Mouse (Mus musculus) lung, embryonic 16.5 days (tissue): ENCODE measurements around the gene Ccdc171. TPM values are rescaled to one million over a fixed set of nuclear protein-coding genes. Genes with fewer than 3 reads are reported as not detected.
"Not testable (repeated sequence)": the region's sequence is repeated elsewhere in the genome, so short reads cannot be mapped to it uniquely, and the experiment has no call there.

Experiments
- ATAC-seq: fragments of 200-750 bp; cut with Nextera tagmentation; 2 replicates; pipeline ENCODE4 v1.8.0; 2017; ENCODE audit warnings: low read depth, mild to moderate bottlenecking, moderate library complexity
- H3K27ac ChIP-seq: fragments of 300-500 bp; sonication (generic); 2 replicates; pipeline ENCODE4 v1.5.1; 2014; ENCODE audit warnings: mild to moderate bottlenecking, control low read depth, low read length
- H3K27me3 ChIP-seq: fragments of 300-500 bp; sonication (generic); 2 replicates; pipeline ENCODE4 v1.6.1; 2014; ENCODE audit warnings: low read depth, low read length, mixed read lengths; ENCODE audit not compliant: control insufficient read depth, insufficient read depth
- H3K36me3 ChIP-seq: fragments of 300-500 bp; sonication (generic); 2 replicates; pipeline ENCODE4 v1.6.1; 2014; ENCODE audit warnings: low read length; ENCODE audit not compliant: control insufficient read depth, insufficient read depth
- H3K4me1 ChIP-seq: fragments of 300-500 bp; sonication (generic); replicated peaks from 2 replicates; pipeline ENCODE4 v1.6.1; 2014; ENCODE audit warnings: low read length, mixed read lengths; ENCODE audit not compliant: control insufficient read depth, insufficient read depth
- H3K4me2 ChIP-seq: fragments of 300-500 bp; sonication (generic); 2 replicates; pipeline ENCODE4 v1.6.1; 2014; ENCODE audit warnings: low read depth, low read length, control low read depth
- H3K4me3 ChIP-seq: fragments of 300-500 bp; sonication (generic); 2 replicates; pipeline ENCODE4 v1.5.1; 2014; ENCODE audit warnings: mild to moderate bottlenecking, low read length, control low read depth
- H3K9ac ChIP-seq: fragments of 300-500 bp; sonication (generic); 2 replicates; pipeline ENCODE4 v1.6.1; 2014; ENCODE audit warnings: low read length, control low read depth
- H3K9me3 ChIP-seq: fragments of 300-500 bp; sonication (generic); 2 replicates; pipeline ENCODE4 v1.6.1; 2016; ENCODE audit warnings: low read length; ENCODE audit not compliant: control insufficient read depth
- WGBS: fragments of 180-500 bp; shearing (Covaris S2); extraction: QIAGEN DNeasy Blood & Tissue Kit; methylation state at CpG from one replicate; pipeline ENCODE4 v1.1.7; 2014; 5-methylcytosine and 5-hydroxymethylcytosine counted together
- polyA plus RNA-seq: library from polyadenylated mRNA; unstranded; fragments of >200 nt; fragmentation: Nextera tagmentation; extraction: Ambion mirVana; gene quantifications from 2 replicates; pipeline ENCODE4 v1.2.1, GENCODE M21; 2015

The Ccdc171 gene
- polyA plus RNA-seq, 1 experiment from 2014 or later, result 4.5 TPM

- Histone ChIP-seq H3K9me3 (no peaks in the 10 kb centered on the region), H3K27me3 (no peaks in the 10 kb centered on the region), H3K4me2 (peak overlapping the region; percentile 48; the same call in 1 of the 2 replicates), H3K4me3 (no peak overlapping the region; the same call in 1 of the 2 replicates), H3K9ac (no peak overlapping the region), H3K27ac (no peak overlapping the region), H3K36me3 (no peaks in the 10 kb centered on the region), H3K4me1 (no peaks in the 10 kb centered on the region)
- ATAC-seq, result no peak
- 41% methylated on average over 7 of the region's 7 CpGs for WGBS
These were observed 24.3 kb upstream of the Ccdc171 start for GRCm38 (mm10) chr4:83501037-83501430.

DNA sequence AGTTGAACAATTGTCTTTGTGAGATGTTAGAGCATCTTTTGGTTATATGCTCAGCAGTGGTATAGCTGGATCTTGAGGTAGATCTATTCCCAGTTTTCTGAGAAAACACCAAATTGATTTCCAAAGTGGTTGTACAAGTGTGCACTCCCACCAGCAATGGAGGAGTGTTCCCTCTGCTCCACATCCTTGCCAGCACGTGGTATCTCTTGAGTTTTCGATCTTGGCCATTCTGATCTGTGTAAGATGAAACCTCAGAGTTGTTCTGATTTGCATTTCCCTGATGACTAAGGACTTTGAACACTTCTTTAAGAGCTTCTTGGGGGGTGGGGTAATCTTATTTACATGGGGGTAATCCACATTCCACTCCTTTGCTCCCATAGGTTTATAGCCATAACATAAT lies 15.7 kb upstream of the Ccdc171 start:
- Histone ChIP-seq H3K9me3 (no peaks in the 10 kb centered on the region), H3K27me3 (no peaks in the 10 kb centered on the region), H3K9ac (no peak overlapping the region), H3K36me3 (no peaks in the 10 kb centered on the region), H3K4me3 (no peak overlapping the region), H3K4me1 (no peaks in the 10 kb centered on the region), H3K4me2 (no peak overlapping the region), H3K27ac (no peak overlapping the region)
- WGBS, result 50% methylated on average over 2 of the region's 2 CpGs
- no peak for ATAC-seq

DNA sequence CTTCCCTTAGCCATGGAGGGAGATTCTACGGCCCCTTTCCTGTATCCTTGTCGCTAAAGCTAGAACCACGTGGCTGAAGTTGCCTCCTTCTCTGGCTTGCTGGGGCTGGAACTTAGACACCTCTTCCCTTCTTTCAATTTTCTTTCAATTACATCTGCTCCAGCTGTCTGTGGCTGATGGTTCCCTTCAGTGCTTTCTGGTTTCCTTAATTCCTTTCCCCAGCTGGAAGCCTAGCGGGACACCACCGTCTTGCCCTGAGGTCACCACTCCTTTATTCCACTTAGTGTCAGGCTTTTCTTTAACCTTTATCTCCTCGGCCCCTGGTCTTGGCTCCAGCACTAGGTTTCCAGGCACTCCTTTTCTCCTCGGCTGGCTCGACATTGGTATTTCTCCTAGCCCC lies 14.3 kb upstream of the Ccdc171 start:
- 62% methylated on average over 8 of the region's 8 CpGs for WGBS
- no peak overlapping the region for H3K9ac ChIP-seq
- H3K27ac ChIP-seq, result no peak overlapping the region
- no peaks in the 10 kb centered on the region for H3K27me3 ChIP-seq
- no peaks in the 10 kb centered on the region for H3K9me3 ChIP-seq
- ATAC-seq, result no peak
- no peaks in the 10 kb centered on the region for H3K36me3 ChIP-seq
- no peak overlapping the region for H3K4me2 ChIP-seq
- no peaks in the 10 kb centered on the region for H3K4me1 ChIP-seq
- H3K4me3 ChIP-seq, result no peak overlapping the region

DNA sequence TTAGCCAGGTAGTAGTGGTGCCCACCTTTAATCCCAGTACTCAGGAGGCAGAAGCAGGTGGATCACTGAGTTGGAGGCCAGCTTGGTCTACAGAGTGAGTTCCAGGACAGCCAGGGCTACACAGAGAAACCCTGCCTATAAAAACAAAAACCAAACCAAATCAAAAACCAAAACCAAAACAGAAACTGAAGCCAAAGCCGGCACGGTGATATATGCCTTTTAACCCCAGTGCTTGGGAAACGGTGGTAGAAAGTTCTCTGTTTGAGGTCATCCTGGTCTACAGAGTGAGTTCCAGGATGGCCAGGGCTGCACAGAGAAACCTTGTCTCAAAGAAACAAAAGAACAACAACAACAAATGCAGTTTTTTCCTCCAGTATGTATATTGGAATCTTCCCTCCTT lies 13.1 kb upstream of the Ccdc171 start:
- Histone ChIP-seq H3K9me3 (no peaks in the 10 kb centered on the region), H3K27ac (no peak overlapping the region), H3K27me3 (no peaks in the 10 kb centered on the region), H3K36me3 (no peaks in the 10 kb centered on the region), H3K9ac (no peak overlapping the region), H3K4me1 (no peaks in the 10 kb centered on the region), H3K4me3 (no peak overlapping the region), H3K4me2 (no peak overlapping the region)
- no peak for ATAC-seq
- 87% methylated on average over 3 of the region's 3 CpGs for WGBS

DNA sequence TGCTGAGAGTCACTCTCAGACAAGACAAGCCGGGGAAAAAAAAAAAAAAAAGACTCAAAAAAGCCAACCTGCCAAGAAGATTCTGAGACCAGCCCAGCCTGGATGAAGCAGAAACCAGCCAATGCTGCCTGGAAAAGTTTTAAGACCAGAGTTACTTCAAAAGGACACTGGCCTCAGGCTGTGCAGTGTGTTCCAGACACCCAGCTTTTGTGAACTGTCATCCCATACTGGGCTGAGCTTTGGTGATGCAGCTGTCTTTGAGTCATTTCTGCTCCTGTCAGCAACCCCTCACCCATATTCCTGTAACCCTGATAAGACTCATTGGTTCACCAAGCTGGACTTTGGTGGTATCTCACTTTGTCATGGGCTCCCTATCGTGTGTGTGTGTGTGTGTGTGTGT lies 12.7 kb upstream of the Ccdc171 start:
- H3K27me3 ChIP-seq, result no peaks in the 10 kb centered on the region
- no peaks in the 10 kb centered on the region for H3K4me1 ChIP-seq
- 47% methylated on average over 2 of the region's 2 CpGs for WGBS
- H3K27ac ChIP-seq, result no peak overlapping the region
- no peak overlapping the region for H3K4me3 ChIP-seq
- H3K36me3 ChIP-seq, result no peaks in the 10 kb centered on the region
- H3K9me3 ChIP-seq, result no peaks in the 10 kb centered on the region
- no peak for ATAC-seq
- H3K9ac ChIP-seq, result no peak overlapping the region
- H3K4me2 ChIP-seq, result no peak overlapping the region

DNA sequence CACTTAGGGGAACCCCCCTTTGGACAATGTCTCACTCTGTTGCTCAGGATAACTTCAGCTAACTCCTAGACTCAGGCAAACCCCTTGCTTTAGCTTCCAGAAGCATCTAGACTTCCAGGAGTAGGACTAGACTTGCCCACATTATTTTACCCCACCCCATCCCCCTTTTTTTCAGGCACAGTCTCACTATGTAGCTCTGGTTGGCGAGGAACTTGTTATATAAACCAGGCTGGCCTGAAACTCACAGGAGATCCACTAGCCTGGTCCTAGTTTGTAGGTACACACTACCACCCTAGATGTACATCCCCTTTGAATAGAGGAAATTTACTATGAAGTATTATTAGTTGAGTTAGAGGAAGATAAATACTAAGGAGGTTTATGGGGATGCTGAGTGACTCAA lies 11.2 kb upstream of the Ccdc171 start:
- Histone ChIP-seq H3K27me3 (no peaks in the 10 kb centered on the region), H3K4me2 (no peak overlapping the region), H3K36me3 (no peaks in the 10 kb centered on the region), H3K4me3 (no peak overlapping the region), H3K9ac (no peak overlapping the region), H3K9me3 (no peaks in the 10 kb centered on the region), H3K4me1 (no peaks in the 10 kb centered on the region), H3K27ac (no peak overlapping the region)
- ATAC-seq, result no peak
- WGBS, result 82% methylated on average over 1 of the region's 1 CpGs

DNA sequence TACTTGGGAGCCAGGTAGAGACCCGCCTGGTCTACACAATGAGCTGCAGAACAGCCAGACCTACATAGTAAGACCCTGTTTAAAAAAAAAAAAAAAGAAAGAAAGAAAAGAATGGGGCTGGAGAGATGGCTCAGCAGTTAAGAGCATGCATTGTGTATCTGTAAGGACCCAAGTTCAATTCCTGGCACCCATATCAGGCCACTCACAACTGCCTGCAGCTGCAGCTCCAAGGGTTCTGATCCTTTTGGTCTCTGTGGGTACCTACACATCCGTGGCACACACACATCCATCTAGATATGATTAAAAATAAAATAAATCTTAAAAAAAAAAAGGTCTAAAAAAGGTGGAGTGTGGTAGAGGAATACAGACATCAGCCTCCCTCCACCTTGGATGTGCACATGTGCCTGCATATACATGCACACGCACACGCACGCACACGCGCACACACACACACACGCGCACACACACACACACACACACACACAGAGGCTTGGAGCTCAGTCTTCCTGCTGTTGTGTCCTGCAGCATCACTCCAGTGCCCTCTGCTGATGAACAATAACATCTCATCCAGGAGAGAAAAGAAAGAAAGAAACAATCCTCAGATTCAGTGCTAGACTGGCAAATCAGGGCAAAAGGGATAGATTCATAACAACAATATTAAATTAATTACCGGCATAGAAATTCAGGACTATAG lies 10.2 kb upstream of the Ccdc171 start:
- H3K4me2 ChIP-seq, result no peak overlapping the region
- no peak for ATAC-seq
- H3K4me1 ChIP-seq, result no peaks in the 10 kb centered on the region

GRCm38 (mm10) chr4:83516144-83516543 lies 9.2 kb upstream of the Ccdc171 start:
- H3K4me3 ChIP-seq, H3K9me3 ChIP-seq, ATAC-seq, H3K27ac ChIP-seq, H3K36me3 ChIP-seq, H3K27me3 ChIP-seq, H3K9ac ChIP-seq, H3K4me1 ChIP-seq, H3K4me2 ChIP-seq: not testable (repeated sequence)
- WGBS, result 88% methylated on average over 5 of the region's 6 CpGs

More for the DNA sequence above, 10.2 kb upstream of the Ccdc171 start:
- WGBS, result 82% methylated on average over 10 of the region's 10 CpGs
- no peak overlapping the region for H3K27ac ChIP-seq
- no peaks in the 10 kb centered on the region for H3K9me3 ChIP-seq
- no peak overlapping the region for H3K4me3 ChIP-seq
- no peaks in the 10 kb centered on the region for H3K27me3 ChIP-seq
- no peak overlapping the region for H3K9ac ChIP-seq
- H3K36me3 ChIP-seq, result no peaks in the 10 kb centered on the region

DNA sequence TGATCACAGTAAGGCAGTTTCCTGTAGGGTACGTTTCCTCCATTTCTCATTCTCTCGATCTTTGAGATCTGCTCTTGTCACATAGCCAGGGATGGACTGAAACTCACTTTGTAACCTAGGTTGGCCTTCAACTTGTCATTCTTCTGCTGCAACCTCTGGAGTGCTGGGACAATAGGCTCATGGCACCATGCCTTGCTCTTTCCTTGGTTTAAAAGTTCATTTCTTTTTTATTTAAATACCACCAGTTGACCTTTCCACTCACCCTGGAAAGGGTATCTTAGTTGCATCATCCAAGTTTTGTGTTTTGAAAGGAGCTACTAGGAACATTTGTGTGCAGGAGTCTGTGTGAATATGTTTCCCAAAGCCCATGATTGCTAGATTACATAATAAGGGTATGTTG lies 6.2 kb upstream of the Ccdc171 start:
- Histone ChIP-seq H3K36me3 (no peaks in the 10 kb centered on the region), H3K9me3 (no peaks in the 10 kb centered on the region), H3K27me3 (no peaks in the 10 kb centered on the region), H3K27ac (no peak overlapping the region), H3K9ac (no peak overlapping the region), H3K4me3 (no peak overlapping the region), H3K4me1 (no peaks in the 10 kb centered on the region), H3K4me2 (no peak overlapping the region)
- WGBS, result 70% methylated on average over 2 of the region's 2 CpGs
- no peak for ATAC-seq

GRCm38 (mm10) chr4:83519807-83520206 lies 5.5 kb upstream of the Ccdc171 start:
- no peak overlapping the region for H3K9ac ChIP-seq
- H3K4me3 ChIP-seq, result no peak overlapping the region
- no peaks in the 10 kb centered on the region for H3K4me1 ChIP-seq
- H3K9me3 ChIP-seq, result no peaks in the 10 kb centered on the region
- no peak overlapping the region for H3K27ac ChIP-seq
- no peaks in the 10 kb centered on the region for H3K27me3 ChIP-seq
- no peak overlapping the region for H3K4me2 ChIP-seq
- no peaks in the 10 kb centered on the region for H3K36me3 ChIP-seq
- ATAC-seq, result no peak
